Mouse (Mus musculus): ENCODE data around the gene Gsk3a. TPM values are rescaled to one million over a fixed set of nuclear protein-coding genes. Genes with fewer than 3 reads are reported as not detected.
"Not testable (repeated sequence)": the region's sequence is repeated elsewhere in the genome, so short reads cannot be mapped to it uniquely, and the experiment has no call there.

Gene Gsk3a
- total RNA-seq, 1 experiment = 38.2 TPM

GRCm38 (mm10) chr7:25267751-25268463 is 30.3 kb upstream of the Gsk3a start:
- Histone ChIP-seq H3K36me3 (ENCODE audit: control insufficient read depth, insufficient read depth, low read length, poor library complexity, severe bottlenecking) (no peaks in the 10 kb centered on the region), H3K9ac (ENCODE audit: insufficient read depth, low read depth, low read length, poor library complexity, severe bottlenecking) (peak overlapping the region; percentile 94), H3K4me3 (ENCODE audit: insufficient read depth in 1 of 2, low read depth in 1 of 2, low read length in 2 of 2, poor library complexity in 1 of 2, severe bottlenecking in 1 of 2) (peak overlapping the region; percentile 82 to 93), H3K9me3 (ENCODE audit: control insufficient read depth, insufficient read depth, low read depth, low read length) (no peaks in the 10 kb centered on the region), H3K4me1 (ENCODE audit: control insufficient read depth in 2 of 2, insufficient read depth in 2 of 2, low read length in 2 of 2, poor library complexity in 1 of 2) (peaks cover 18 to 50% of the 10 kb centered on the region in 2 experiments), H3K27ac (ENCODE audit: insufficient read depth, low read depth, low read length, poor library complexity, severe bottlenecking) (peak overlapping the region; percentile 92)
- in situ Hi-C loops (cut with MboI; ENCODE audit: low sequenced_read_pairs in 2 of 2, unreplicated experiment in 2 of 2) = no loop called here
- peak; percentile 90 for TF ChIP-seq ZNF384 (IDR thresholded peaks at IDR 0.05; ENCODE audit: low read depth, low read length)
- TF ChIP-seq CHD2 (IDR thresholded peaks at IDR 0.05; ENCODE audit: low read depth, low read length) = peak; percentile 98
- TF ChIP-seq MAFK (IDR thresholded peaks at IDR 0.05; ENCODE audit: insufficient read depth, low read depth, low read length) = no peak
- peak; percentile 97 for TF ChIP-seq HCFC1 (IDR thresholded peaks at IDR 0.05; ENCODE audit: borderline replicate concordance, insufficient read depth, low read length)
- no peak for TF ChIP-seq ZC3H11A (IDR thresholded peaks at IDR 0.05; ENCODE audit: borderline replicate concordance, low read depth, low read length)
- DNase-seq (ENCODE audit: low read depth, low spot score) = peak; percentile 99

DNA sequence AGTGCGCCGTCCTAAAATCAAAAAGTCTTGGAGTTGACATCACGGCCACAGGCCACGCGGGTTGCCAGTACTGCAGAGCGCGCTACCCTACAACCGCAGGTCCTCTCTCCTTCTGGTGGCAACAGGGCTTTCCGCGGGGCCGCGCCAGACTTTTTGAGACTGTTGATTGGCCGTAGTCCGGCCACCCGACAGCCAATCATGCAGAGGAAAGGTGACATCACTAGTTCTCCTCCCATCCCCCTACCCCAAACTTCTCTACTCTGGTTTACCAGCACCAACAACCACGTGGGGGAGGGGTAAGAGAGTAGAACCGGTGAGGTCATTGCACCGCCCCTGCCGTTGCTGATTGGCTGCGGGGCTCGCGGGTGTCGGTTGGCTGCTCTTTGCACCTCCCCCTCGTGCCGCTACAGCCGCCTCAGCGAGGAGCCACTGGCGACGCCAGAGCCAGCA is 29.7 kb upstream of the Gsk3a start, which contains the start of gene Cic:
Gene Cic (plus strand): TSS at position 404 of the 450 bp plus-strand sequence.
- peak within 1 kb of the TSS; percentile 94 for H3K9ac ChIP-seq (ENCODE audit: insufficient read depth, low read depth, low read length, poor library complexity, severe bottlenecking)
- no peaks in the 10 kb centered on the region for H3K9me3 ChIP-seq (ENCODE audit: control insufficient read depth, insufficient read depth, low read depth, low read length)
- peak within 1 kb of the TSS; percentile 82 to 93 for H3K4me3 ChIP-seq (ENCODE audit: insufficient read depth in 1 of 2, low read depth in 1 of 2, low read length in 2 of 2, poor library complexity in 1 of 2, severe bottlenecking in 1 of 2)
- in situ Hi-C loops (cut with MboI; ENCODE audit: low sequenced_read_pairs in 2 of 2, unreplicated experiment in 2 of 2) = no loop called here
- peak; percentile 99 for DNase-seq (ENCODE audit: low read depth, low spot score)
- TF ChIP-seq CHD2 (IDR thresholded peaks at IDR 0.05; ENCODE audit: low read depth, low read length) (peak; percentile 66), ZNF384 (IDR thresholded peaks at IDR 0.05; ENCODE audit: low read depth, low read length) (no peak)
- H3K27ac ChIP-seq (ENCODE audit: insufficient read depth, low read depth, low read length, poor library complexity, severe bottlenecking) = peak within 1 kb of the TSS; percentile 92
- H3K4me1 ChIP-seq (ENCODE audit: control insufficient read depth in 2 of 2, insufficient read depth in 2 of 2, low read length in 2 of 2, poor library complexity in 1 of 2) = peaks cover 19 to 47% of the 10 kb centered on the region in 2 experiments
- no peaks in the 10 kb centered on the region for H3K36me3 ChIP-seq (ENCODE audit: control insufficient read depth, insufficient read depth, low read length, poor library complexity, severe bottlenecking)

GRCm38 (mm10) chr7:25266180-25266962 is 28.7 kb upstream of the Gsk3a start:
- TF ChIP-seq ZC3H11A (IDR thresholded peaks at IDR 0.05; ENCODE audit: borderline replicate concordance, low read depth, low read length) (no peak), CHD2 (IDR thresholded peaks at IDR 0.05; ENCODE audit: low read depth, low read length) (no peak), ZNF384 (IDR thresholded peaks at IDR 0.05; ENCODE audit: low read depth, low read length) (no peak), HCFC1 (IDR thresholded peaks at IDR 0.05; ENCODE audit: borderline replicate concordance, insufficient read depth, low read length) (no peak), MAFK (IDR thresholded peaks at IDR 0.05; ENCODE audit: insufficient read depth, low read depth, low read length) (no peak)
- in situ Hi-C loops (cut with MboI; ENCODE audit: low sequenced_read_pairs in 2 of 2, unreplicated experiment in 2 of 2) = no loop called here
- Histone ChIP-seq H3K27ac (ENCODE audit: insufficient read depth, low read depth, low read length, poor library complexity, severe bottlenecking) (peak overlapping the region; percentile 54; the same call in 1 of the 2 replicates), H3K9me3 (ENCODE audit: control insufficient read depth, insufficient read depth, low read depth, low read length) (no peaks in the 10 kb centered on the region), H3K4me1 (ENCODE audit: control insufficient read depth in 2 of 2, insufficient read depth in 2 of 2, low read length in 2 of 2, poor library complexity in 1 of 2) (peaks cover 19 to 39% of the 10 kb centered on the region in 2 experiments), H3K9ac (ENCODE audit: insufficient read depth, low read depth, low read length, poor library complexity, severe bottlenecking) (no peak overlapping the region), H3K4me3 (ENCODE audit: insufficient read depth in 1 of 2, low read depth in 1 of 2, low read length in 2 of 2, poor library complexity in 1 of 2, severe bottlenecking in 1 of 2) (peak overlapping the region; percentile 48 to 93; a peak in 3 of 4 replicates), H3K36me3 (ENCODE audit: control insufficient read depth, insufficient read depth, low read length, poor library complexity, severe bottlenecking) (no peaks in the 10 kb centered on the region)
- DNase-seq (ENCODE audit: low read depth, low spot score) = no peak

GRCm38 (mm10) chr7:25265743-25266142 is 28.1 kb upstream of the Gsk3a start:
- H3K27ac ChIP-seq (ENCODE audit: insufficient read depth, low read depth, low read length, poor library complexity, severe bottlenecking); in situ Hi-C loops (cut with MboI; ENCODE audit: low sequenced_read_pairs in 2 of 2, unreplicated experiment in 2 of 2); H3K4me3 ChIP-seq (ENCODE audit: insufficient read depth in 1 of 2, low read depth in 1 of 2, low read length in 2 of 2, poor library complexity in 1 of 2, severe bottlenecking in 1 of 2); H3K9me3 ChIP-seq (ENCODE audit: control insufficient read depth, insufficient read depth, low read depth, low read length); H3K36me3 ChIP-seq (ENCODE audit: control insufficient read depth, insufficient read depth, low read length, poor library complexity, severe bottlenecking); H3K9ac ChIP-seq (ENCODE audit: insufficient read depth, low read depth, low read length, poor library complexity, severe bottlenecking); DNase-seq (ENCODE audit: low read depth, low spot score): not testable (repeated sequence)
- peaks cover 19 to 34% of the 10 kb centered on the region in 2 experiments for H3K4me1 ChIP-seq (ENCODE audit: control insufficient read depth in 2 of 2, insufficient read depth in 2 of 2, low read length in 2 of 2, poor library complexity in 1 of 2)

Data from ES-E14 (cell line).